Mouse (Mus musculus): ENCODE data around the gene Maff.

The Maff gene

DNA sequence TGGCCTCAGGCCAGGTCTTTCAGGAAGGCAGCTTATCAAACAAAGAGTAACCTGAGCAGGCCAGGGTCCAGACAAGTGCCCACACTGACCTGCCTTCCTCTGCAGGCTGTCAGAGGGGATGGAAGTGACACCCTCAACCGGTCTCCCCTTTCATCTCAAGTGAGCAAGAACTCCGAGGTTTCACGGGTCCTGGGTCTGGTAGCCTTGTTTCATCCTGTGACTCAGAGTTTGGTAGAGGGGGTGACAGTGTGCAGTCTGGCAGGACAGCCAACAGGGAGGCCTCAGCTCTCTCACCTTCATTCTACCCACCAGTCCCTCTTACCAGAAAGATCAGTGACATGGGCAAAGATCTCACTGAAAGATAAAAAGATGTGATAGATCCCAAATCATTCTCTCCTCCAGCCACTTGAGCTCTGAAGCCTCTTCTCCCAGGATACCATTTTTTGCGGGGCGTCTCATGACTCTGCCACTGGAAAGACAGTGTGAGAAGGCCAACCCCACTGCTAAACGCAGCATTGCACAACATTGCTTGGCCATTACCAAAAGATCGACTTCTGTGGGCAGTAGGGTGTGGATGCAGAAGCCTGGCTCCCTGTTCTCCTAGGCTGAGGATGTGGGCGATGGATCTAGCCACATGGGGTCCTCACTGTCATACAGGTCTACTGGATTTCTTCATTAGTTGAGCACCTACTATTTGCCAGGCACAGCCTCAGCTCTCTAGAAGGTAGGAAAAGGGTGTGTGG, at the start of gene Maff:
Gene Maff, plus strand, starts transcription at position 571 of the 743 bp plus-strand sequence.
- no peak for DNase-seq

DNA sequence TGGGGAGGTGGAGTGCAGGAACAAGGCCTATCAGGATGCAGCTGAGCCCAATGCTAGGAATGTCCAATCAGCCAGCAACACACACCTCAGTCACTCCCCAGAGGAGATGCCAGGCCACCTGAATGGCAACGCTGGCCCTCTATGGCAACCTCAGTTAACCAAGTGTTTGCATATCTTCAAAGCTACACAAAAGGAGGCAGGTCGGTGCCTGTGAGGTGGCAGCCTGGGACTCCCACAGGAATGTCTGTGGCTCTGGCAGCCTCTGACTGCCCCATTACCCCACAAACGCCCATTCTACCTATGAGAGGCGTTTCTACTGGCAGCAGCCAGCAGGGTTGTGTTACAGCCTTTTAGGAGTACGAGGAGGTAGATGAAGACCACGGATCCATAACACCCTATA, 47.9 kb upstream of the Maff start:
- no peak for DNase-seq

- no peak for DNase-seq
Measured at GRCm38 (mm10) chr15:79299563-79300155, 46.8 kb upstream of the Maff start.

GRCm38 (mm10) chr15:79303725-79304124, 42.7 kb upstream of the Maff start:
- DNase-seq = peak; percentile 72

DNA sequence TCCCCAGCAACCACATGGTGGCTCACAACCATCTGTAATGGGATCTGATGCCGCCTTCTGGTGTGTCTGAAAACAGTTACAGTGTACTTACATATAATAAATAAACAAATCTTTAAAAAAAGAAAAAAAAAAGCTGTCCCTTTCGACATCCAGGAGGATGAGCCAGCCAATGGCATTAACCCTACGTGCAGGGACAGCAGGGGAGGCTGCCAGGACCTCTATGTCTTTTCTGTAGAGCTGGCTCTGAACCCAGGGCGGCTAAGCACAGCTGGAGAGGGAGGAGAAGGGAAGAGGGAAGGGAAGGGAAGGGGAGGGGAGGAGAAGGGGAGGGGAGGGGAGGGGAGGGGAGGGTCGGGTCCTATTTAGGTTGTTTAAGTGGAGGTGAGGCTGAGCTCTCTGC, 41.6 kb upstream of the Maff start:
- DNase-seq = no peak

- no peak for DNase-seq
Measured at GRCm38 (mm10) chr15:79306043-79306637, 40.3 kb upstream of the Maff start.

DNA sequence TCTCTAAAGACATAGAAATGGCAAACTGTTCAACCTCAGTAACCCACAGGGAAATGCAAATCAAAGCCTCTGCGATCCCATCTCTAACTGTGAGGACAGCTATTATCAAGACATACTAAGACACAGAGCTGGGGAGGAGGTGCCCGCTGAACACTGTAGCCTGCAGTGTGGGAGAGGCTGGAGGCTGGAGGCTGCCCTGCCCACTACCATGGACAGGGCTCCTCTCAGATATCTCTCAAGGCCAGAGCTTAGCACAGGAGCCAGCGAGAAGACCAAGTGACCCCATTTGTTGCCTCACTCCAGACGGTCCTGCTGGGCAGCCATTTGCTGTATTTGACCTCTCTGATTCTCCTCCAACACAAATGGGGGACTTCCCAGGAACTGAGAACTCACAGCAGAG, 38.6 kb upstream of the Maff start:
- no peak for DNase-seq

DNA sequence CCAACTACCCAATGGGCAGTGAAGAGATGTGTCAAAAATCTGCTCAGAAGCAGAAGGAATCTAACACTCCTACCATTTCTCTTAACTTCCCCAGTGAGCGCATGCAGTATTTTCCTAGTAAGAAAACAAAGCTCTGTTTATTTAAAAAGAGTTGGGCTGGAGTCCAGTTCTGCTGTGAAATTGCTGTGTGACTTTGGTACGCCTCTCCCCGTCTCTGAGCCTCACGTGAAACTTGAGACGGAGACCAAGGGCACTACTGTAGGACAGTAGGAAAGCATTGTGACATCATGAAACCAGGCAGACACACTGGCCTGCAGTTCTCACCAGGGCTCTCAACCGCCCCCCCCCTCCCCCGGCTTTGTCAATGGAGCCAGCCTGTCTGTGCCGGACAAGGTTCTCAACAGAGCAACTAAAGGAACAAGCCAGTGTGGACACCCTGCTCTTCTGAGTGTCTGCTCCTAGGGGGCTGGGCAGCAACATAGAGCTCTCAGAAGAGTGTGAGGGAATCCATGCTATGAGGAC, 32.5 kb upstream of the Maff start:
- no peak for DNase-seq

DNA sequence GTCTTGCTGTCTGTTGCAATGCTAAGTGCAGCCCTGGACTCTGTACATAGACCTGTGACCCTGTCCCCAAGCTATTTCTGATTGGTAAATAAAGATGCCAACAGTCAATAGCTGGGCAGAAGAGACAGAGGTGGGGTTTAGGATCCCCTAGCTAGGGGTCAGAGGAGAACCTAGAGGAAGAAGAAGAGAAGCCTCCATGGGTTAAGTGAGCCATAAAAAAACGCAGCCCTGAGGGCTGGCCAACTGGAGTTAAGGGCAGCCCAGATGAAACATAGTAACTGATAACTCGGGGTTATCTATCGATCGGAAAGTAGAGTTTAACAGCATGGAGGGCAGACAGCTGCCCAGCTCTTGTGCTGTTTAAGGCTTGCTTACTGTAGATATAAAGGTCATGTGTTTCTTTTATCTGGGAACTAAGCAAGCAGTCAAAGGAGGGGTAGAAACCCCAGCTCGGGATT, 24.7 kb upstream of the Maff start:
- no peak for DNase-seq

- peak; percentile 88 for DNase-seq
Measured at GRCm38 (mm10) chr15:79322281-79322990, 24.0 kb upstream of the Maff start.

DNA sequence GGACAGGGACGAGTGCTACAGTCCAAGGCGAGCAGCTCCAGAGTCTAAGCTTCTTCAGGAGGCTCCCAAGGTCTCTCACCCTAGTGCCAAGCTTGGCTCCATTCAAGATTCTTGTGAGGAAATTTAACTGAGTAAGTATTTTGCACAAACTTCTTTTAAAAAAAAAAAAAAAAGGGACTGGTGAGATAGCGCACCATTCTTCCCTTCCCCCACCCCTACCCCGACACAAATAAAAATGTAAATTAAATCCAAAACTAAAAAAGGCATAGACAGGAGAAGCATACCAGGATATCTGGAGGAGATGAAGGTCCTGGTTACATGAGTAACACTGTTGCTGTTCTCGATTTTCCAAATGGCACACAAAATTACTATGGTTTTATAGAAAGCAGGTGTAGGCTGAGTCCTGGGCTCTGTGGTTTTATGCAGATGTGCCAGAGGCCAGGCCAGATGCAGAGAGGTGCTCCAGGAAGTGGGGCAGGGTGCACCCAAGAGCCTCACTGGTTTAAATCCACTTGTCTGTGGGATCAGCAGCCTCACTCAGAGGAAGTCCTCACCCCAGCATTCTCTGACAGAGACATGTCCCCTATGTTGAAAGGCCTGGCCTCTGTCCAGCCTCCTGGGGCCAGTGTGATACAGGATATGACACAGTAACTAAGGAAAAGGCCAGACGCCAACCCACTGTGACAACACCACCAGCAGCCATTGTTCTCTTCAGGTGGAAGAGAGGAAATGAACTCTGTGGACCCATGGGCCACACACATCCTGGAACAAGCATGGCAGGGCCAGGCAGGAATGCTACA, 23.2 kb upstream of the Maff start:
- DNase-seq = peak; percentile 84

- DNase-seq = no peak
Measured at GRCm38 (mm10) chr15:79323791-79324155, 22.6 kb upstream of the Maff start.

DNA sequence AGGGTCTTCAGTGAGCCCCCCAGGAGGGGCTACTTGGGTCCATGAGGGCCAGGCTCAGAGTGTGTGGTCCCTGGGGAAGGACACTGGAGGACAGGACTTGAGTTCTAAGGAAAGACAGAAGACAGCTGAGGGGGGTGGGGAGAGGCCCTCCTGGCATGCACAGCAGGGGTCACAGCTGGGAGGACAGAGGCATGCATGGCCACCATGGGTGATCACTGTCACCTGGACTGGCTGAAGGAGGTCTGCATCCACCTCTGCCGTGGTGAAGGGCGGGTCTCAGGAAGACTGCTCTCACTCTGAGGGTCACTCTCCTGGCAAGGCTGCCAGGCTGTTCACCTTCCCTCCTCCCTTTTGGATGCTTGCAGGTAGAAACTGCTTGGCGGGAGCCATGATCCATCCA, 22.0 kb upstream of the Maff start:
- peak; percentile 13 for DNase-seq

GRCm38 (mm10) chr15:79325742-79326141, 20.7 kb upstream of the Maff start:
- DNase-seq = no peak

- peak; percentile 18 for DNase-seq
Measured at GRCm38 (mm10) chr15:79326264-79326663, 20.2 kb upstream of the Maff start.

DNA sequence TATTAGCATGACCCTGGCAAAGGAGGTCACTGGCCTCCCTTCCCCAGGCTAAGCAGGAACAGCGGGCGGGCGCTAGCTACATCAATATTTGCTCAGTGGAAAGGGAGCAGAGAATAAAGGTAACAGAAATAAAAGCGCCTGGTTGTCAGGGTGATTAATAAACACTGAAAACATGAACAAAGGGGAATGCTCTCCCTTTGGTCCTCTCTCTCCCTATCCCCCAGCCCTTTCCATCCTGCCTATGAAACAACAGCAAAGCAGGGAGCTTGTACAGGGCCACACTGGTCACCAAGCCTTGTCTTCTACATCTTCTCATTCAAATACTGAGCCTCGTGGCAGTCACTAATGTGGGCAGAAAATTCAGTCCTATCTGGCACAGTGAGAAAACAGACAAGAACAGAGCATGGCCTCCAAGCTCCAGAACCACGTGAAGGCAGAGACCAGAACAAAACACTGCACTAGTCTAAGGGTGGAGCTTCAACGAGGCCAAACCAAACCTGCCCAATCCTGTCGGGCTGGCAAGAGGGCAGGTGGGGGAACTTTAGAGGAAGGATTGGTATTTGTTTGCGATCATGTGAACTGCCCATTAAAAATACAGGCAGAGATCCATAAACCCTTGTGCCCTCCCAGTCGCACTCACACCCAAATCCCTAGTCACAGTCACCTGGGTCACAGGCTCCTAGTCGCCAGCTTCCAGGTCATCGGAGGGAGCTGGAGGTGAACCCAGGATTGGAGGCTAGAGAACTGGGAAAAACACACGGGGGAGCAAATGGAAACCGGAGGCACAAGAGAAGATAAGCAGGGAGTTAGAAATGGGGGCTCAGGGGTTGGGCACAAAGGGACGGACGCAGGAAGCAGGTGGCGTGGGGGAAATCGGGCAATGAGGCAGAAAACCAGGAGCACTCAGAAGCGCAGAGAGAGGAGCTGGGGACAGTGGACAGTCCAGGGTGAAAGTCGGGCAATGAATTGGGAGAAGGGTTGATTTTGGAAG, 19.2 kb upstream of the Maff start:
- DNase-seq = peak; percentile 52

DNA sequence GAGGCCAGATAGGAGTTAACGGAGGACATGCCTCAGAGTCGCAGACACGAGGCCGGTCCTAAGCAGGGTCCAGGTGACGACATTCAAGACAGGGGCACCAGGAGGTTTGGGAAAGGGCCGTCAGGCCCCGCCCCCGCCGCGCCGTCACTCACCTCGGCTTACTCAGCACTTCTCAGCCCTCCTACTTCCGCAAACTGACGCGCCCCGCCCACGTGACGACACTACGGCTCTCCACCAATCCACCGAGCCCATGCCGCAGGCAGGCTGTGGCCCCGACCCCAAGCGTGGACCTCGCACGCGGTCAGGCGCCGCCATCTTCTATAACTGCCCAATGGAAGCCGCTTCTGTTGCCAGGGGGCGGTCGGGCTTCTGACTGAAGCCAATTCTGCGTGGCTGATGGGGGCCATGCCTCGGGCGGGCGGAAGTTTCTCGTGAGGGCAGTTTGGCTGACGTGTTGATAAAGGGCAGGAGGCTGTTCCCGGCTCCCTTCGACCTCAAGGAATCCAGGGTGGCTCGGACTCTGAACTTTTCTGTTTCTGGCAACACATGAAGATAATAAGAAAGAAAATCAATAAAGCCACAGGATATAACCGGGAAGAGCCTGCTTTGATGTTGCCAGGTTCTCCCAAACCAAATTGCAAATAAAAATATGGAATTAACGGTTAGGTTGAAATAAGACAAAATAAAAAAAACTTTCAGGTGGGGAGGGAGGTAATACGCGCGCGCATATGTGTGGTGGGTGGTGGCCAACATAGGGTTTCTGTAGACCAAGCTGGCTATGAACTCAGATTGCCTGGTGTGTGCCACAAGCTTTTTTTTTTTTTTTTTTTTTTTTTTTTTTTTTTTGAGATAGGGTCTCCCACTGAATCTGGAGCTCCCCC, 18.1 kb upstream of the Maff start, which contains the start of gene Pla2g6:
Gene Pla2g6, minus strand, starts transcription at position 333 of the 881 bp plus-strand sequence.
- peak; percentile 98 for DNase-seq

DNA sequence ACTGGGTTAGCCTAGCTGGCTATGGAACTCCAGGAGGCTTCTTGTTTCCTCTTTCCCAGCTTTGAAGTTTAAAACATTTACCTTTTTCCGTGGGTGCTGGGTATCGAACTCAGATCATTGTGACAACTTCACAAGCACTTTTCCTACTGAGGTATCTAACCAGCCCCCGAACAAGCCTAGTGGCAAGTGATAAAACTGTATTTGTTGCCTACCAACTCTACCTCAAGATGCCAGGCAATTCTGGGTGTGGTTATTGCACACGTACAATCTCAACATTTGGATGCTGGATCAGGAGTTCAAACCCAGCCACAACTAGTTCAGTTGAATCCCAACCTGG, 17.5 kb upstream of the Maff start:
- DNase-seq = no peak

- peak; percentile 20 for DNase-seq
Measured at GRCm38 (mm10) chr15:79329346-79329978, 17.0 kb upstream of the Maff start.

DNA sequence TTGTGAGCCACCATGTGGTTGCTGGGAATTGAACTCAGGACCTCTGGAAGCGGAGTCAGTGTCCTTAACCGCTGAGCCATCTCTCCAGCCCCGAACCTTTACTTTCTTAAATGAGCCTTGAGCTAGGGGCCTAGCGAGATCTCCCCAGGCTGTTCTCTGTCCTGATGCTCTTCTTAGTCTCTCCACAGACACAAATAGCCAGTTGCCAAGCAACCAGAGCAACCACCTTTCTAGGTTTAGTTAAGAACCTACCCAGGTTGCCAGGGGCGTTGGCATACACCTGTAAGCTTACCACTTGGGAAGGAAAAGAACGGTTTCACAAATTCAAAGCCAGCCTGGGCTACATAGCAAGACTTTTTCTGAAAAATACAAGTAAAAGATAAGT, 16.4 kb upstream of the Maff start:
- DNase-seq = no peak

Measured in thymus, postnatal 14 days (tissue).